13 mouse cellular contexts compared by ENCODE assay signal in genomic region chr17:65914083-65914482, GRCm38 (mm10). TPM values are rescaled to one million over a fixed set of nuclear protein-coding genes. Genes with fewer than 3 reads are reported as not detected.
DNase-seq lines count a peak whose midpoint lies in the region; ATAC-seq and TF ChIP-seq lines count a peak whose summit lies in the region.
"Had no signal": no experiment of that assay in that cellular context is flagged by ENCODE, and none has a peak within 500 bp of the region (broad histone marks: within the 10 kb centered on the region; RNA-seq: fewer than 3 reads in every experiment).

No protein-coding gene starts in this region.

- 56% methylated on average over 6 of the region's 6 CpGs for WGBS in lung, adult 2 months
- WGBS in forebrain, embryonic 15.5 days = 14% methylated on average over 6 of the region's 6 CpGs
- WGBS in stomach, embryonic 14.5 days = 56% methylated on average over 6 of the region's 6 CpGs
- 70% methylated on average over 6 of the region's 6 CpGs for WGBS in liver, embryonic 11.5 days

- no peak overlapping the region for H3K4me3 ChIP-seq in lung, adult 2 months (replicated peaks; ENCODE audit: extremely low read depth, low read depth, low read length)
- no peak overlapping the region for H3K4me3 ChIP-seq in forebrain, embryonic 15.5 days
- H3K4me3 ChIP-seq in stomach, embryonic 14.5 days (ENCODE audit: low read depth, low read length) = no peak overlapping the region
- no peak overlapping the region for H3K4me3 ChIP-seq in liver, embryonic 11.5 days (ENCODE audit: low read depth, low read length)
- H3K4me3 ChIP-seq: hindbrain, embryonic 15.5 days had no signal

- no peak for TF ChIP-seq POLR2A in lung, adult 2 months (IDR thresholded peaks at IDR 0.05; ENCODE audit: borderline replicate concordance, extremely low read depth, low read depth, low read length)

- no peak overlapping the region for H3K27ac ChIP-seq in forebrain, embryonic 15.5 days (replicated peaks)
- H3K27ac ChIP-seq in stomach, embryonic 14.5 days (ENCODE audit: low read length) = no peak overlapping the region; the same call in 1 of the 2 replicates
- H3K27ac ChIP-seq in liver, embryonic 11.5 days (ENCODE audit: low read depth, low read length) = no peak overlapping the region
- H3K27ac ChIP-seq: hindbrain, embryonic 15.5 days; liver, embryonic 14.5 days had no signal

- H3K4me2 ChIP-seq in forebrain, embryonic 15.5 days (replicated peaks) = no peak overlapping the region
- H3K4me2 ChIP-seq in stomach, embryonic 14.5 days (replicated peaks; ENCODE audit: low read depth, low read length) = no peak overlapping the region
- no peak overlapping the region for H3K4me2 ChIP-seq in liver, embryonic 11.5 days
- H3K4me2 ChIP-seq: hindbrain, embryonic 15.5 days had no signal

- no peak for TF ChIP-seq CTCF in lung, adult 2 months (IDR thresholded peaks at IDR 0.05; ENCODE audit: insufficient read depth, low read length)

- peak; percentile 34; the same call in 1 of the 2 replicates for ATAC-seq in forebrain, embryonic 15.5 days (replicated peaks)
- ATAC-seq in stomach, embryonic 14.5 days (ENCODE audit: insufficient number of reproducible peaks, insufficient read depth, low FRiP score, low read depth) = 0 out of 2 replicates have a peak, but pooled peaks have one; percentile 15
- no peak for ATAC-seq in liver, embryonic 11.5 days (replicated peaks; ENCODE audit: low FRiP score)

- DNase-seq in lung, adult 18-20 months = peak; percentile 25 to 42
- DNase-seq in lung, adult 2 months = no peak
- peak; percentile 49 for DNase-seq in ZHBTc4 (ENCODE audit: low read depth, low spot score)
- no peak for DNase-seq in right cerebral cortex, adult 18-20 months
- no peak for DNase-seq in liver, embryonic 11.5 days (ENCODE audit: low spot score)
- DNase-seq: cerebellum, adult 2 months; heart, adult 18-20 months; right cerebral cortex, postnatal 25 days; thymus, postnatal 25 days had no signal

- no peaks in the 10 kb centered on the region for H3K9me3 ChIP-seq in forebrain, embryonic 15.5 days
- no peaks in the 10 kb centered on the region for H3K9me3 ChIP-seq in stomach, embryonic 14.5 days (ENCODE audit: control insufficient read depth, low read depth, low read length)
- no peaks in the 10 kb centered on the region for H3K9me3 ChIP-seq in liver, embryonic 11.5 days (ENCODE audit: control insufficient read depth, low read length)
- H3K9me3 ChIP-seq: hindbrain, embryonic 15.5 days had no signal

- H3K9ac ChIP-seq in forebrain, embryonic 15.5 days (replicated peaks) = no peak overlapping the region
- no peak overlapping the region for H3K9ac ChIP-seq in stomach, embryonic 14.5 days (replicated peaks; ENCODE audit: low read depth, low read length)
- no peak overlapping the region for H3K9ac ChIP-seq in liver, embryonic 11.5 days (ENCODE audit: low read depth, low read length)
- H3K9ac ChIP-seq: hindbrain, embryonic 15.5 days; liver, embryonic 14.5 days had no signal

- H3K4me1 ChIP-seq in lung, adult 2 months (ENCODE audit: control insufficient read depth, insufficient read depth, low read length) = 0 out of 2 replicates have a peak, but pooled peaks cover 8% of the 10 kb centered on the region
- H3K4me1 ChIP-seq in forebrain, embryonic 15.5 days = peaks cover 18% of the 10 kb centered on the region
- H3K4me1 ChIP-seq in stomach, embryonic 14.5 days (ENCODE audit: control insufficient read depth, insufficient read depth, low read length) = no peaks in the 10 kb centered on the region
- peaks cover 3% of the 10 kb centered on the region; the same call in 1 of the 2 replicates for H3K4me1 ChIP-seq in liver, embryonic 11.5 days (replicated peaks; ENCODE audit: control insufficient read depth, insufficient read depth, low read length)

- H3K36me3 ChIP-seq in forebrain, embryonic 15.5 days = no peaks in the 10 kb centered on the region
- H3K36me3 ChIP-seq in stomach, embryonic 14.5 days (ENCODE audit: control insufficient read depth, insufficient read depth, low read length) = no peaks in the 10 kb centered on the region
- no peaks in the 10 kb centered on the region for H3K36me3 ChIP-seq in liver, embryonic 11.5 days (ENCODE audit: control insufficient read depth, insufficient read depth, low read length)
- H3K36me3 ChIP-seq: hindbrain, embryonic 15.5 days had no signal

- H3K27me3 ChIP-seq in forebrain, embryonic 15.5 days = no peaks in the 10 kb centered on the region
- H3K27me3 ChIP-seq in stomach, embryonic 14.5 days (ENCODE audit: control insufficient read depth, insufficient read depth, low read length) = no peaks in the 10 kb centered on the region
- H3K27me3 ChIP-seq in liver, embryonic 11.5 days (replicated peaks; ENCODE audit: control insufficient read depth, insufficient read depth, low read length) = no peaks in the 10 kb centered on the region
- H3K27me3 ChIP-seq: hindbrain, embryonic 15.5 days had no signal

RNA-seq across cellular contexts. Expression of gene Ralbp1, which starts 28.5 kb away (rescaled TPM):
- 55.1 and 60.5 TPM in 2 replicates for polyA plus RNA-seq in lung, adult 2 months (2012; rRNA removed)
- 57.5 and 61.3 TPM in 2 replicates for polyA plus RNA-seq in forebrain, embryonic 15.5 days (2015; fragmentation: Nextera tagmentation; extraction: Ambion mirVana)
- 77.4 and 97.3 TPM in 2 replicates for polyA plus RNA-seq in stomach, embryonic 14.5 days (2014; fragmentation: Nextera tagmentation; extraction: Ambion mirVana)
- 48.7 and 55.2 TPM in 2 replicates for polyA plus RNA-seq in liver, embryonic 11.5 days (2014; fragmentation: Nextera tagmentation; extraction: Ambion mirVana)

RNA-seq across cellular contexts. Expression of gene Twsg1, which starts 36.9 kb away (rescaled TPM):
- polyA plus RNA-seq in lung, adult 2 months (2012; rRNA removed) = 85.2 and 92.5 TPM in 2 replicates
- 76.3 and 77.5 TPM in 2 replicates for polyA plus RNA-seq in forebrain, embryonic 15.5 days (2015; fragmentation: Nextera tagmentation; extraction: Ambion mirVana)
- polyA plus RNA-seq in stomach, embryonic 14.5 days (2014; fragmentation: Nextera tagmentation; extraction: Ambion mirVana) = 158 and 159 TPM in 2 replicates
- polyA plus RNA-seq in liver, embryonic 11.5 days (2014; fragmentation: Nextera tagmentation; extraction: Ambion mirVana) = 47.3 and 48.4 TPM in 2 replicates

Comparison
In these comparisons a context has a peak if more than half of its experiments do, and no peak if none do; other contexts are left out.
1. DNase-seq: peak in lung, adult 18-20 months (2 of 2) and ZHBTc4 (single experiment); none in lung, adult 2 months (single experiment), right cerebral cortex, adult 18-20 months (single experiment) and liver, embryonic 11.5 days (single experiment).